Mouse (Mus musculus): ENCODE measurements around the gene Hbb-bh1. TPM values are rescaled to one million over a fixed set of nuclear protein-coding genes. Genes with fewer than 3 reads are reported as not detected.
"Not testable (repeated sequence)": the region's sequence is repeated elsewhere in the genome, so short reads cannot be mapped to it uniquely, and the experiment has no call there.

Gene Hbb-bh1
- total and polyA plus RNA-seq, 2 experiments, result not detected

- H3K27me3 ChIP-seq (ENCODE audit: control insufficient read depth, insufficient read depth, low read length), result no peaks in the 10 kb centered on the region
- WGBS, result 83% methylated on average over 1 of the region's 1 CpGs
- DNase-seq (ENCODE audit: extremely low read depth, low read depth, low spot score), result no peak
- H3K36me3 ChIP-seq (ENCODE audit: control insufficient read depth, insufficient read depth, low read length), result no peaks in the 10 kb centered on the region
- no peak for TF ChIP-seq POLR2A (IDR thresholded peaks at IDR 0.05; ENCODE audit: extremely low read depth, insufficient read depth, low read length)
- TF ChIP-seq CTCF (IDR thresholded peaks at IDR 0.05; ENCODE audit: low read depth, low read length), result no peak
- H3K4me1 ChIP-seq (ENCODE audit: control insufficient read depth, insufficient read depth, low read length), result no peaks in the 10 kb centered on the region
- H3K79me2 ChIP-seq (ENCODE audit: control insufficient read depth, insufficient read depth, low read length), result no peaks in the 10 kb centered on the region
- H3K4me3 ChIP-seq (ENCODE audit: insufficient read depth, low read depth, low read length), result no peak overlapping the region
- H3K27ac ChIP-seq (replicated peaks; ENCODE audit: insufficient read depth, low read depth, low read length), result no peak overlapping the region
- no peak overlapping the region for H3K9ac ChIP-seq (ENCODE audit: low read depth, low read length)
These were observed 31.6 kb downstream of the Hbb-bh1 start for GRCm38 (mm10) chr7:103811223-103811845.

GRCm38 (mm10) chr7:103810746-103811145 lies 32.2 kb downstream of the Hbb-bh1 start:
- no peaks in the 10 kb centered on the region for H3K36me3 ChIP-seq (ENCODE audit: control insufficient read depth, insufficient read depth, low read length)
- H3K79me2 ChIP-seq (ENCODE audit: control insufficient read depth, insufficient read depth, low read length), result no peaks in the 10 kb centered on the region
- no peak overlapping the region for H3K9ac ChIP-seq (ENCODE audit: low read depth, low read length)
- no peaks in the 10 kb centered on the region for H3K4me1 ChIP-seq (ENCODE audit: control insufficient read depth, insufficient read depth, low read length)
- TF ChIP-seq CTCF (IDR thresholded peaks at IDR 0.05; ENCODE audit: low read depth, low read length) (no peak), POLR2A (IDR thresholded peaks at IDR 0.05; ENCODE audit: extremely low read depth, insufficient read depth, low read length) (no peak)
- H3K4me3 ChIP-seq (ENCODE audit: insufficient read depth, low read depth, low read length), result no peak overlapping the region
- no peaks in the 10 kb centered on the region for H3K27me3 ChIP-seq (ENCODE audit: control insufficient read depth, insufficient read depth, low read length)
- no peak overlapping the region for H3K27ac ChIP-seq (replicated peaks; ENCODE audit: insufficient read depth, low read depth, low read length)
- WGBS, result 74% methylated on average over 3 of the region's 3 CpGs
- DNase-seq (ENCODE audit: extremely low read depth, low read depth, low spot score), result no peak

GRCm38 (mm10) chr7:103810296-103810695 lies 32.7 kb downstream of the Hbb-bh1 start:
- H3K36me3 ChIP-seq (ENCODE audit: control insufficient read depth, insufficient read depth, low read length), result no peaks in the 10 kb centered on the region
- no peaks in the 10 kb centered on the region for H3K27me3 ChIP-seq (ENCODE audit: control insufficient read depth, insufficient read depth, low read length)
- TF ChIP-seq CTCF (IDR thresholded peaks at IDR 0.05; ENCODE audit: low read depth, low read length) (no peak), POLR2A (IDR thresholded peaks at IDR 0.05; ENCODE audit: extremely low read depth, insufficient read depth, low read length) (no peak)
- no peak overlapping the region for H3K27ac ChIP-seq (replicated peaks; ENCODE audit: insufficient read depth, low read depth, low read length)
- no peak overlapping the region for H3K9ac ChIP-seq (ENCODE audit: low read depth, low read length)
- WGBS, result 73% methylated on average over 1 of the region's 1 CpGs
- H3K79me2 ChIP-seq (ENCODE audit: control insufficient read depth, insufficient read depth, low read length), result no peaks in the 10 kb centered on the region
- H3K4me3 ChIP-seq (ENCODE audit: insufficient read depth, low read depth, low read length), result no peak overlapping the region
- H3K4me1 ChIP-seq (ENCODE audit: control insufficient read depth, insufficient read depth, low read length), result no peaks in the 10 kb centered on the region
- DNase-seq (ENCODE audit: extremely low read depth, low read depth, low spot score), result no peak

GRCm38 (mm10) chr7:103809801-103810155 lies 33.2 kb downstream of the Hbb-bh1 start:
- Histone ChIP-seq H3K79me2 (ENCODE audit: control insufficient read depth, insufficient read depth, low read length) (no peaks in the 10 kb centered on the region), H3K27me3 (ENCODE audit: control insufficient read depth, insufficient read depth, low read length) (no peaks in the 10 kb centered on the region), H3K4me1 (ENCODE audit: control insufficient read depth, insufficient read depth, low read length) (no peaks in the 10 kb centered on the region), H3K27ac (replicated peaks; ENCODE audit: insufficient read depth, low read depth, low read length) (no peak overlapping the region), H3K4me3 (ENCODE audit: insufficient read depth, low read depth, low read length) (no peak overlapping the region), H3K9ac (ENCODE audit: low read depth, low read length) (no peak overlapping the region), H3K36me3 (ENCODE audit: control insufficient read depth, insufficient read depth, low read length) (no peaks in the 10 kb centered on the region)
- no peak for DNase-seq (ENCODE audit: extremely low read depth, low read depth, low spot score)
- no peak for TF ChIP-seq CTCF (IDR thresholded peaks at IDR 0.05; ENCODE audit: low read depth, low read length)
- no peak for TF ChIP-seq POLR2A (IDR thresholded peaks at IDR 0.05; ENCODE audit: extremely low read depth, insufficient read depth, low read length)
- 67% methylated on average over 1 of the region's 1 CpGs for WGBS

- Histone ChIP-seq H3K36me3 (ENCODE audit: control insufficient read depth, insufficient read depth, low read length) (no peaks in the 10 kb centered on the region), H3K4me1 (ENCODE audit: control insufficient read depth, insufficient read depth, low read length) (no peaks in the 10 kb centered on the region), H3K4me3 (ENCODE audit: insufficient read depth, low read depth, low read length) (no peak overlapping the region), H3K79me2 (ENCODE audit: control insufficient read depth, insufficient read depth, low read length) (no peaks in the 10 kb centered on the region), H3K9ac (ENCODE audit: low read depth, low read length) (no peak overlapping the region), H3K27ac (replicated peaks; ENCODE audit: insufficient read depth, low read depth, low read length) (no peak overlapping the region), H3K27me3 (ENCODE audit: control insufficient read depth, insufficient read depth, low read length) (no peaks in the 10 kb centered on the region)
- DNase-seq (ENCODE audit: extremely low read depth, low read depth, low spot score), result no peak
- TF ChIP-seq POLR2A (IDR thresholded peaks at IDR 0.05; ENCODE audit: extremely low read depth, insufficient read depth, low read length) (no peak), CTCF (IDR thresholded peaks at IDR 0.05; ENCODE audit: low read depth, low read length) (no peak)
- WGBS, result 44% methylated on average over 5 of the region's 5 CpGs
These were observed 33.8 kb downstream of the Hbb-bh1 start for GRCm38 (mm10) chr7:103808971-103809800.

- 44% methylated on average over 2 of the region's 2 CpGs for WGBS
- not testable (repeated sequence) for H3K27me3 ChIP-seq (ENCODE audit: control insufficient read depth, insufficient read depth, low read length); H3K9ac ChIP-seq (ENCODE audit: low read depth, low read length); H3K4me3 ChIP-seq (ENCODE audit: insufficient read depth, low read depth, low read length); H3K79me2 ChIP-seq (ENCODE audit: control insufficient read depth, insufficient read depth, low read length); H3K27ac ChIP-seq (replicated peaks; ENCODE audit: insufficient read depth, low read depth, low read length); H3K4me1 ChIP-seq (ENCODE audit: control insufficient read depth, insufficient read depth, low read length); H3K36me3 ChIP-seq (ENCODE audit: control insufficient read depth, insufficient read depth, low read length); DNase-seq (ENCODE audit: extremely low read depth, low read depth, low spot score)
These were observed 34.8 kb downstream of the Hbb-bh1 start for GRCm38 (mm10) chr7:103808120-103808519.

All from liver, adult 2 months (tissue).